Mouse (Mus musculus): ENCODE results near the gene Cdk14. TPM values are rescaled to one million over a fixed set of nuclear protein-coding genes. Genes with fewer than 3 reads are reported as not detected.

Cdk14 gene
- polyA plus RNA-seq, 1 experiment: 2.9 TPM

GRCm38 (mm10) chr5:5013783-5014182 lies 406.3 kb downstream of the Cdk14 start:
- no peak for DNase-seq (ENCODE audit: low read depth in 1 of 2, low spot score in 2 of 2)
- Histone ChIP-seq H3K36me3 (ENCODE audit: control insufficient read depth, insufficient read depth, low read length) (no peaks in the 10 kb centered on the region), H3K4me1 (ENCODE audit: control insufficient read depth, insufficient read depth, insufficient read length) (no peaks in the 10 kb centered on the region), H3K4me3 (ENCODE audit: extremely low read depth, insufficient read depth, insufficient read length) (no peak overlapping the region), H3K27me3 (ENCODE audit: control insufficient read depth, insufficient read depth, low read length) (no peaks in the 10 kb centered on the region), H3K27ac (ENCODE audit: insufficient read depth, low read length) (no peak overlapping the region)
- TF ChIP-seq POLR2A (IDR thresholded peaks at IDR 0.05; ENCODE audit: low read depth, low read length): no peak
- TF ChIP-seq CTCF (IDR thresholded peaks at IDR 0.05; ENCODE audit: extremely low read depth, insufficient read depth, insufficient read length, insufficient replicate concordance): no peak
- WGBS: 93% methylated on average over 3 of the region's 3 CpGs

- 73% methylated on average over 7 of the region's 7 CpGs for WGBS
- H3K27ac ChIP-seq (ENCODE audit: insufficient read depth, low read length): no peak overlapping the region
These were observed 407.4 kb downstream of the Cdk14 start for GRCm38 (mm10) chr5:5012521-5013346.

GRCm38 (mm10) chr5:5008153-5008745 lies 411.9 kb downstream of the Cdk14 start:
- no peak for TF ChIP-seq CTCF (IDR thresholded peaks at IDR 0.05; ENCODE audit: extremely low read depth, insufficient read depth, insufficient read length, insufficient replicate concordance)
- no peak for TF ChIP-seq POLR2A (IDR thresholded peaks at IDR 0.05; ENCODE audit: low read depth, low read length)
- no peaks in the 10 kb centered on the region for H3K27me3 ChIP-seq (ENCODE audit: control insufficient read depth, insufficient read depth, low read length)
- no peaks in the 10 kb centered on the region for H3K4me1 ChIP-seq (ENCODE audit: control insufficient read depth, insufficient read depth, insufficient read length)
- no peak for DNase-seq (ENCODE audit: low read depth in 1 of 2, low spot score in 2 of 2)
- WGBS: 87% methylated on average over 4 of the region's 4 CpGs
- no peak overlapping the region for H3K27ac ChIP-seq (ENCODE audit: insufficient read depth, low read length)
- H3K36me3 ChIP-seq (ENCODE audit: control insufficient read depth, insufficient read depth, low read length): no peaks in the 10 kb centered on the region
- no peak overlapping the region for H3K4me3 ChIP-seq (ENCODE audit: extremely low read depth, insufficient read depth, insufficient read length)

More at GRCm38 (mm10) chr5:5012521-5013346, 407.4 kb downstream of the Cdk14 start:
- Histone ChIP-seq H3K4me1 (ENCODE audit: control insufficient read depth, insufficient read depth, insufficient read length) (no peaks in the 10 kb centered on the region), H3K4me3 (ENCODE audit: extremely low read depth, insufficient read depth, insufficient read length) (no peak overlapping the region), H3K36me3 (ENCODE audit: control insufficient read depth, insufficient read depth, low read length) (no peaks in the 10 kb centered on the region), H3K27me3 (ENCODE audit: control insufficient read depth, insufficient read depth, low read length) (no peaks in the 10 kb centered on the region)
- DNase-seq (ENCODE audit: low read depth in 1 of 2, low spot score in 2 of 2): no peak
- TF ChIP-seq POLR2A (IDR thresholded peaks at IDR 0.05; ENCODE audit: low read depth, low read length) (no peak), CTCF (IDR thresholded peaks at IDR 0.05; ENCODE audit: extremely low read depth, insufficient read depth, insufficient read length, insufficient replicate concordance) (no peak)

GRCm38 (mm10) chr5:5007489-5008152 lies 412.5 kb downstream of the Cdk14 start:
- no peak overlapping the region for H3K27ac ChIP-seq (ENCODE audit: insufficient read depth, low read length)
- H3K27me3 ChIP-seq (ENCODE audit: control insufficient read depth, insufficient read depth, low read length): no peaks in the 10 kb centered on the region
- DNase-seq (ENCODE audit: low read depth in 1 of 2, low spot score in 2 of 2): no peak
- no peaks in the 10 kb centered on the region for H3K36me3 ChIP-seq (ENCODE audit: control insufficient read depth, insufficient read depth, low read length)
- H3K4me3 ChIP-seq (ENCODE audit: extremely low read depth, insufficient read depth, insufficient read length): no peak overlapping the region
- H3K4me1 ChIP-seq (ENCODE audit: control insufficient read depth, insufficient read depth, insufficient read length): no peaks in the 10 kb centered on the region
- no peak for TF ChIP-seq CTCF (IDR thresholded peaks at IDR 0.05; ENCODE audit: extremely low read depth, insufficient read depth, insufficient read length, insufficient replicate concordance)
- no peak for TF ChIP-seq POLR2A (IDR thresholded peaks at IDR 0.05; ENCODE audit: low read depth, low read length)
- 90% methylated on average over 15 of the region's 15 CpGs for WGBS

- TF ChIP-seq POLR2A (IDR thresholded peaks at IDR 0.05; ENCODE audit: low read depth, low read length) (no peak), CTCF (IDR thresholded peaks at IDR 0.05; ENCODE audit: extremely low read depth, insufficient read depth, insufficient read length, insufficient replicate concordance) (no peak)
- H3K4me1 ChIP-seq (ENCODE audit: control insufficient read depth, insufficient read depth, insufficient read length): no peaks in the 10 kb centered on the region
- no peak for DNase-seq (ENCODE audit: low read depth in 1 of 2, low spot score in 2 of 2)
- H3K36me3 ChIP-seq (ENCODE audit: control insufficient read depth, insufficient read depth, low read length): no peaks in the 10 kb centered on the region
- WGBS: 91% methylated on average over 1 of the region's 1 CpGs
- H3K27me3 ChIP-seq (ENCODE audit: control insufficient read depth, insufficient read depth, low read length): no peaks in the 10 kb centered on the region
- no peak overlapping the region for H3K27ac ChIP-seq (ENCODE audit: insufficient read depth, low read length)
- no peak overlapping the region for H3K4me3 ChIP-seq (ENCODE audit: extremely low read depth, insufficient read depth, insufficient read length)
These were observed 414.5 kb downstream of the Cdk14 start for GRCm38 (mm10) chr5:5005633-5006032.

- no peak for TF ChIP-seq POLR2A (IDR thresholded peaks at IDR 0.05; ENCODE audit: low read depth, low read length)
- TF ChIP-seq CTCF (IDR thresholded peaks at IDR 0.05; ENCODE audit: extremely low read depth, insufficient read depth, insufficient read length, insufficient replicate concordance): no peak
These were observed 415.4 kb downstream of the Cdk14 start for GRCm38 (mm10) chr5:5004740-5005139.

More at GRCm38 (mm10) chr5:5004740-5005139, 415.4 kb downstream of the Cdk14 start:
- no peak overlapping the region for H3K27ac ChIP-seq (ENCODE audit: insufficient read depth, low read length)
- 70% methylated on average over 2 of the region's 2 CpGs for WGBS
- H3K27me3 ChIP-seq (ENCODE audit: control insufficient read depth, insufficient read depth, low read length): no peaks in the 10 kb centered on the region
- DNase-seq (ENCODE audit: low read depth in 1 of 2, low spot score in 2 of 2): no peak
- no peak overlapping the region for H3K4me3 ChIP-seq (ENCODE audit: extremely low read depth, insufficient read depth, insufficient read length)
- no peaks in the 10 kb centered on the region for H3K4me1 ChIP-seq (ENCODE audit: control insufficient read depth, insufficient read depth, insufficient read length)
- H3K36me3 ChIP-seq (ENCODE audit: control insufficient read depth, insufficient read depth, low read length): no peaks in the 10 kb centered on the region

All from spleen, adult 2 months (tissue).